Mouse (Mus musculus): ENCODE measurements at regions not wholly inside any gene's neighbourhood (a gene's known extent, or its start where the extent isn't known, plus 50 kb on each side); places are given as distances from the start of the nearest gene placed in this dataset.

DNA sequence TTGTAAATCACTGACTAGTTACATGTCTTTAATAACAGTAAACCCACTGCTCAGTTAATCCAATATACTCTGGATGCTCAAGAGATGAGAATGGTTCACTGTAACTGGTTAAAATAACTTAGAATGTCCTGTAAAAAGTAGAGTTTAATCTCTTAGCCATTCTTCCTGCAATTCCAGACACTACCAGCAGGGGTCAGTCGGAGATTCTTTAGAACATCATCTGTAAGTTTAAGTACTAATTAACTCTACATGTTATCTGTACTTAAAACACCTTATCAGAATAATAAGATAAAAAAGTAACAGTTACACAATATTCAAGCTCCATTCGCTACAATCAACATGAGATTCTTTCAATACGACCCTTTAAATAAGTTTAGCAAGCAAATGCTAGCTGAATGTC, 58.7 kb upstream of the Olig3 start:
- TF ChIP-seq GATA4 (IDR thresholded peaks at IDR 0.05; ENCODE audit: insufficient replicate concordance, low read length) = no peak

DNA sequence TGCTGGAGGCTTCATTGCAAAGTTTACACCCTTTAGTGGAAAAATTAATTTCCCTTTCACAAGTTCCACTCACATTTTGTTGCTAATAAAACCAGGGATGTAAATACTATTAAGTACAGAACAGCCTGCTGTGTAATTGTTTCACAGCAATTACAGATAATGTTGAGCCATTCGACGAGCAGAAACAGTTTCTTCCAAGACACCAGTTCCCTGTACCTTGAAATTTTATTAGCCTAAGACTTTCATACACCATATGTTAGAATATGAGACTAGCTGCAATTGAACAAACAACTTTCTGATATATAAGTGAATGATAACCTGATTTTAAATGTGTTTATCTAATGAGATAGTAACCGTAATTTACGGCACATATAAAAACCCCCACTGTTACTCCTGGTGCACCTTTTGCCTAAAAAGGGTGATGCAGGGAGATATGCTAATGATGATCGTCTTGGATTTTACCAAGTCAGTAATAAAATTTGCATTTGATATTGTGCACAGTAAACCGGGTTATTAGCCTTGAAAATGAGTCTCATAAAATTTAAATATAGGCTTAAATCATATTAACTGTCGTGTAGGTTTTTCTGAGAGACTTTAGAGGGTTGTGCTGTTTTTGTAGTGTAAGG, 60.8 kb upstream of the Olig3 start:
- no peak for TF ChIP-seq GATA4 (IDR thresholded peaks at IDR 0.05; ENCODE audit: insufficient replicate concordance, low read length)

DNA sequence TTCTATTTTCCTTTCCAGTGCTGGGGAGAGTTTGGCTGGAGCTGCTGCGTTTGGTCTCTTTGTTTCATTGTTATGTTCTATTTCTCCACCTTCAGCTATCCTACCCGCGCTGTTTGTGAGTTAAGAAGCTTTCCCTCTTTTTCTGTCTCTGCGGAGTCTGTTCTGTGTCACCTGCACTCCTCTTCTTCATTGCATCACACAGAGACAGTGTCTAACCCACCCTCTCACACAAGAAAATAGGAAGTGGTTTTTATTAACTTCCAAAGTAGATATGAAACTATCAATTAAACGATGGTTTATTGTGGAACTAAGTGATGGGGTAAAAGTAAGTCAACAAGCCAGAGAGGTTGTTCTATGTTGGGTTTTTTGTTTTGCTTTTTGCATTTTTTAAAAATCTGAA, 64.9 kb upstream of the Olig3 start:
- no peak for TF ChIP-seq GATA4 (IDR thresholded peaks at IDR 0.05; ENCODE audit: insufficient replicate concordance, low read length)

DNA sequence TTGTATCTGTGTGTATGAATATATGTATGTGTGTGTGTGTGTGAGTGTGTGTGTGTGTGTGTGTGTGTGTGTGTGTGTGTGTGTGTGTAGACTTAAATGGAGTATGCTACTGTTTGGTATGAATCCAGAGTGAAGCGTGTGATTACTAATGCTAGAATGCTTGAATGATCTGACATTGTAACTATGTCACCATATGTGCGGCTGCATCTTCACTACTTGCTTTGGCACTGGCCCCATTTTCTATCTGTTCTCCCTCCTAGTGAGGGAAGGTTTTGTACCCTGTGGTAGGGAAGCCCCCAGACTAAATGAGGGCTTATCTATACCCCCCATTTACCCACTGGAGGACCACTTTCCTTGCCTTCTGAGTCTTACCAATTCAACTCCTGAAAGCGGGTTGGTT, 74.2 kb upstream of the Olig3 start:
- no peak for TF ChIP-seq GATA4 (IDR thresholded peaks at IDR 0.05; ENCODE audit: insufficient replicate concordance, low read length)

DNA sequence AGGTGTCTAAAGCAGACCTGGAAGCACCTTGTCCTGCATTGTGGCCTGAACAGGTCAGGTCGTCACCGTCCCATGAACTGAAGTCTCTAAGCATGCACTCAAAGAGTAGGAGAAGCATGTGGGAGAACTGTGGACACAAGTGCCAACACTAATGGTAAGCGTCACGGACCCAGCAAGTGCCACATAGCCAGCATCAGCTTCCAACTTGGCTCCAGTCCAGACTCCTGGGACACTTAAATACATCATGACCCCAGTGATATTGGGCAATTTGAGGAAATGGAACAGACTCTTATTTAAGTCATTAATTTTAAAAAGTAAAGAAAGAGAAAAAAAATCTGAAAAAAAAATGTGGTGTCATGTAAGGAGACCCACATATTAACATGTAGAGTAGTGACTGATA, 75.3 kb upstream of the Olig3 start:
- TF ChIP-seq GATA4 (IDR thresholded peaks at IDR 0.05; ENCODE audit: insufficient replicate concordance, low read length) = no peak

DNA sequence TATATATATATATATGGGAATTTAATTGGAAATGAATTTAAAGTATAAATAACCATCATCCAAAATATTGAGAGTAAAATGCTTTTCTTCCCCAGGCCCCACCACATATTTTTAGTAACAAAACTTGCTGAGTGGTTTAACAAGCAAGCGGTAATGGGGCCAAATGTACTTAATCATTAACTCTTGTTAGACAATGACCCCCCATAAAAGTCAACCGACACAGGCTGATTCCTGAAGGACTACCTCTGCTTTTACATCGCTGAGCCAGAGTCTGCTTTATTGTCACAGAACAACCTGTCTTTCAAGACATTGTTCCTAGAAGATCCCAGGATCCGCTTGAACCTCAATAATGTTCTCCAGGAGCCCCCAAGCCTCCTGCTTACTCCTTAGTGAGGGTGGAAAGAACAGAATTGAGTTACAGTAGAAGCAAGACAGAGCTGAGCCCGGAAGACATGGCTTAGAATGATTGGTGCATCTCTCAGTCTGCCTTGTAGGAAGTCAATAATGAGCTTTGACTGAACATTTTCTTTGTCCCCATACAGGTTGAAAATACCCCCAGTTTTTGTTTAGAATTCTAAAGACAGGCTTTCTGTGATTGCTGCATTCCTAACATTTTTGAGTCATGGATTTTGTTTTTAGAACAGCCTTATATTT, 78.0 kb upstream of the Olig3 start:
- TF ChIP-seq GATA4 (IDR thresholded peaks at IDR 0.05; ENCODE audit: insufficient replicate concordance, low read length) = no peak

DNA sequence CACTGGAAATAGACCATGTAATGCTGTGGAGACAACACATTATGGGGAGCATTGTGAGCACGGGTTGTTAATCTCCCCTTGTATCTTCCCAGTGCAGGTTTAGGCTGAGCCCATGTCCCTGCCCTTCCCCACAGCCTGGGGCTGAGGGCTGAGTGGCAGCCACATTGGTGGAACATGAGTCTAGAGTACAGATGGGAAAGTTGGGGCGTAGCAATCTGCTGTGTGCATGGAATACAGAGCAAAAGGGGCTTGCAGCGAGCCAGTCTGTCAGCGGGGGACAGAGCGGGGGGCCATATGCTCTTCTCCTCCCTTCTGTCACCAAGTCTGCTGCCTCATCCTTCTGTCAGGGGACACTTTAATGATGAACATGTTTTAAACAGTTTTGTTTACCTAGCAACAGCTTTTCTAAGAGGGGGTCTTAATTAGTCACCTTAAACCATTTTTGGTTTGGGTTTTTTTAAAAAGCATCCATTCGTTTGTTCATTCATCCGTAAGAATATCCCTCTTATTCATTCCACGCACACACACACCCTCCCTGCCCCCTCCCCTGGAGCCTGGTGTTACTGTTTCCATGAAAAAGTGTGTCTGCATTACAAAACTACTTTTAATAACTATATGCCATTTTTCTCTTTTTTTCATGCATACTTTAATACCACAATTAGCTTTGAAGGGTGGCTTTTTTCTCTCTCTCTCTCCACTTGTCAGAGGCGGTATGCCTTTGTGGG, 79.1 kb upstream of the Olig3 start:
- TF ChIP-seq GATA4 (IDR thresholded peaks at IDR 0.05; ENCODE audit: insufficient replicate concordance, low read length) = no peak

DNA sequence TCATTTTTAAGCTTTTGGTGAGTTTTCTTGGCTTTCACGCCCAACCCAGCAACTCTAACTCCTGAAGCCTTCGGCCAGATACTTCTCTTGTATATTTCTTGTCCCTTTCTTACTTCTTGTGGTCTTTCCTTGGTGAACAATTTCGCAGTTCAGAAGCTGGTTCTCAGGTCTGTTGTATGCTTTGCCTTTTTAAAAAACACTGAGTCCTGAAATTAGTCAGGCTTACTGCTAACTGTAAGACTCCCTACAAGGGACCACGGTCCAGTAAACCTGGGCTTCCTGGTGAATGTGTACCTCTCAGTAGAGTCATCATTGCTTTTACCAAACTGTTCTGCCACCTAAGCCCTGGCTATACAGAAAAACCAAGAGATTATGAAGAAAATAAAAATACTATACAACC, 81.3 kb upstream of the Olig3 start:
- TF ChIP-seq GATA4 (IDR thresholded peaks at IDR 0.05; ENCODE audit: insufficient replicate concordance, low read length) = no peak

DNA sequence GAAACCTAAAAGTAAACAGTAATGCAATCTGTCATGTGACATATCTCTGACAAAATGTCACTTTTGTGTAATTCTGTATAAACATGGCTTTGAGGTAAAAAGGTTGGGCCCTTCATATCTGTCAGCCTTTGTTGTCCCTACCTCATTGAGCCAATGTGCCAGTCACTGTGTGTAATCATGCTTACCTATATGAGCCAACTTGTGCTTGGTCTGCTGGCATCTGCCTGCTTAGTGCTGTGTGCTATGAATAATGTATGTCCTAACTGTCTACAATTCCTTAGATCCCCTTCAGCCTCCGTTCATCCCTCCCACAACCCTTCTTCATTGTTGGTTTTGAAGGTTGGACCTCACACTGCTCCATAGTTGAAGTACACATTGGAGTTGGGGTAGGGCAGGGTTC, 86.9 kb upstream of the Olig3 start:
- TF ChIP-seq GATA4 (IDR thresholded peaks at IDR 0.05; ENCODE audit: insufficient replicate concordance, low read length) = no peak

DNA sequence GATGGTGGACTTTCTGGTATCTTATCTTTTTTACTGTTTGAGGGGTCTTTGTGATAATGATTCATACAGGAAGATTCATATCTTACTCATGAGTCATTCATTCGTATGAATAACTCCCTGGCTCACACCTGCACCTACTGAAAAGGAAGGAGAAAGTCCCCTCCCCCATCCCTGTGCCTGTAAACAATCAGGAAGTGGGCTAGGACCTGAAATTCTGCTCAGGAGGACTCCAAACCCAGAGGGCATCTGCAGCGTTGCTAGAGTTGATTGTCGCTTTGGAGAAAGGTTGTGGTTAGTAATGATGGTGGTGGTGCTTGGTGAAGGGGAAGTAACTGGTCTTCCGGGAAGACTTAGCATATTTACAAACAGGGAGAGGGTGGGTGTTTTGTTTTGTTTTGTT, 88.3 kb upstream of the Olig3 start:
- no peak for TF ChIP-seq GATA4 (IDR thresholded peaks at IDR 0.05; ENCODE audit: insufficient replicate concordance, low read length)

DNA sequence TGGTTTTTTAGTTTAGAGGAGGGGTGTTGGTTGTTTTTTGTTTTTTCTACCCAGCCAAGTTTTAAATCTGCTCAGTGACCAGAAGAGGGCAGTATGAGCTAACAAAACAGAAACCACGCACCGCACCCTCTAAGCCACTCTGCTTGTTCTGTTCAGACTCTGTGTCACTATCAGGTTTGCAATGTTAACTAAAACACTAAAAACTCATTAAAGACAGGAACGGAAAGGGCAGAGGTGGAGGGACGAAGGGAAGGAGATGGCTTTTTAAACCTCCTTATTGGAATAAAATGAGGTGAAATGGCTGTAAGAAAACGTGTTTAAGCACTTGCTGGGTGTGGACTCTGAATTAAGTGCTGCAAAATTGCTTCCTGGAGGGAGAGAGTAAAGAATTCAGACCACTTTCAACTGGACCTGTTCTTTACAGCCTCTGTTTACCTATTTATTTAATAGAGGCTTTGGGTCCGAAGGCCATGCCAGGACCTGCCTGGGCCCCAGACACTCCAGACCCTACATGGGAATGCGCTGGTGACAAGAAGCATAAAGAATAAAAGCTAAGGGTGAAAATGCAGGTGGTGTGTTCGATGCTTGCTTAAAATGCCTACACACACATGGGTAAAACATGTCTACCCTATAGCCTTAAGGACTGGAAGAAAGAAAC, 116.1 kb upstream of the Olig3 start:
- TF ChIP-seq GATA4 (IDR thresholded peaks at IDR 0.05; ENCODE audit: insufficient replicate concordance, low read length) = no peak

DNA sequence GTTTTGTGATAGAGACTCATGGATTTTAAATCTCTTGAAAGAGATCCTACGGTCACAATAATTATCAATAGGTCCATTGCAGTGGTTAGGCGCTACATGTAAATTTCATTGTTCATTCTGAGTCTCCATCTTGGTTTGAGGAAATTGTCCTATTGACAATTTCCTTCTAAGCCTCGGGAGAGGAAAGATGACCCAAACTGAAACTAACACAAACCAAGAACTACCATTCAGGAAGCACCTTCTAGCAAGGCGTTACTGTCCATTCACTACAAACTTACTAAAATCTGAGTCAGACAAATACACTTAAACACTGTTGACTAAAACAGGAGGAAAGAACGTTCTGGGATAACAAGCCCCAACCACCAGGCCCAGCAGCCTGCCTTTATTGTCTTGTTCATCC, 140.1 kb upstream of the Olig3 start:
- TF ChIP-seq GATA4 (IDR thresholded peaks at IDR 0.05; ENCODE audit: insufficient replicate concordance, low read length) = no peak

DNA sequence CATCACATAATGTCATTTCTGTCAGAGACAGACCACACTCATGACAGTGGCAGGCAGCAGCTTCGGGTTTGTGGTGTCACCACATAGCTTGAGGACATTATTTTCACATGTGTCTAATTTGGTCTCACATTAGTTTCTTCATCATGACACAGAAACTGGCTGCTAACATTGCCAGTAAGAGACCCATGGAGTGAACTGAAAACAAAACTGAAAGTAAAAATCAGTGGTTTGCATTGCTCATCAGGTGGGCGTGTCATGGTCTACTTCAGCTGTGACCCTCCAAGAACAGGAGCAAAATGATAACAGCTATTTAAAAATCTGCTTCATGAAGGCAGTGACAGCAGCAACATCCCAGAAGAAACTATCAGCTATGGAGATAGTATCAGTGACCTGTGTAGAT, 146.6 kb upstream of the Olig3 start:
- no peak for TF ChIP-seq GATA4 (IDR thresholded peaks at IDR 0.05; ENCODE audit: insufficient replicate concordance, low read length)

DNA sequence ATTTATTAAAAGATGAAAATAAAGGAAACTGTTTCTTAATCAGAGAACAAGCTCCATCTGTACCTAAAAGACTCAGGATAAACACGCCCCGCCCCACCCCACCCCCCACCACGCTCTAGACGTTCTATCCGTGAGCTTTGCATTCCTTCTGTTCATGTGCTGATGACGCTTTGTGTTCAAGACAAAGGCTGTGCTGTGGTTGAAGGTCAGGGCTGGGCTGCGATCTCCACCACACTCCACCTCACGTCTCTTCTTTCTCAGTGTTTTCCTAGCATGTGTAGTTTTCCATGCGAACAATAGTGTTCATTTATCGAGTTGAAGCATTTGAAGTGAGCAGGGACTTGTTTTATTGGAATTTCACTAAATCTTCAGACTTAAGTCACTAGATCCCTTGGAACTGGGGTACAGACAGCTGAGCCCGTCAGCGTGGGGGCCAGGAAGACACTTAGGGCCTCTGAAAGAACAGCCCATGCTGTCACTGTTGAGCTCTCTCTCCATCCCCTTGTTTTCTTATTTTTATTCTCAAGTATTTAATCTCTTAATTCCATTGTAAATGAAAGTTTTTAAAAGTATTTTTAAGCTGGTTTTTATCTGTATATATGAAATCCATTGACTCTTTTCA, 148.1 kb upstream of the Olig3 start:
- TF ChIP-seq GATA4 (IDR thresholded peaks at IDR 0.05; ENCODE audit: insufficient replicate concordance, low read length) = no peak

DNA sequence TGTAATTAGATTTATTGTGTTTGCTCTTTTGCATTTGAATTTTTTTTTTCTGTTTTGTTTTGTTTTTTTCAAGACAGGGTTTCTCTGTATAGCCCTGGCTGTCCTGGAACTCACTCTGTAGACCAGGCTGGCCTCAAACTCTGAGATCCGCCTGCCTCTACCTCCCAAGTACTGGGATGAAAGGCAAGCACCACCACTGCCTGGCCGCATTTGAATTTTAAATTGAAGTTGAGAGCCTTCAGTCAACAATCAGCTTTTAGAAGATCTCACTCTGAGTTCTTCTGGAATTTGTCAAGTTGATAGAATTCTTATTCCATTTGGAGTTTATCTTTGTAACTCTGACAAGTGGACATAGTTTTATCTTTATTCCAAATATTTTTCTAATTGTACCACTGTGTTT, 148.8 kb upstream of the Olig3 start:
- no peak for TF ChIP-seq GATA4 (IDR thresholded peaks at IDR 0.05; ENCODE audit: insufficient replicate concordance, low read length)

DNA sequence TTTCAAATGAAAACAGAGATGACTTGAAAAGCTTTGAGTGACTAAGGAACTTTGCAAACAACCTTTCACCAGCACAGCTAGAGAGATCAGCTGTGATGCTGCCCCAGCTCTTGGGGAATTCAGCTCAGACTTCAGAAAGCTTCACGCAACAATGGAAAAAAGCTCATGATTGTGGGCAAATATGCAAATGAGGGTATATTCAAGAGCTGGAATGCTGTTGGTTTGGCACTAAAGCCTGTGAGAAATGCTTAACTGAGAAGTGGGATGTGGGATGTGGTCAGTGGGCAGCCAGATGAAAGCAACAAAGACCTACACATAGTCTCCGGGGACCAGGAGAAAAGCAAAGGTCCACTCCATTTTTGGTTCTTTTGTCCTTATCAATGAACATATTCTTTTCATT, 156.0 kb upstream of the Olig3 start:
- TF ChIP-seq GATA4 (IDR thresholded peaks at IDR 0.05; ENCODE audit: insufficient replicate concordance, low read length) = no peak
